Mouse (Mus musculus) thymus, postnatal 4 days (tissue): ENCODE measurements at regions not wholly inside any gene's neighbourhood (a gene's known extent, or its start where the extent isn't known, plus 50 kb on each side); places are given as distances from the start of the nearest gene placed in this dataset.

Experiments
- DNase-seq: peaks from one replicate; pipeline ENCODE4 v3.0.0; 2021

- no peak for DNase-seq
Observed at GRCm38 (mm10) chr13:35214219-35214618, 187.3 kb upstream of the Eci2 start.

GRCm38 (mm10) chr13:35226142-35226829 is 199.4 kb upstream of the Eci2 start:
- no peak for DNase-seq

- DNase-seq: no peak
Observed at GRCm38 (mm10) chr13:35226944-35227343, 200.0 kb upstream of the Eci2 start.

GRCm38 (mm10) chr13:35229601-35230000 is 202.7 kb upstream of the Eci2 start:
- DNase-seq: no peak

- no peak for DNase-seq
Observed at GRCm38 (mm10) chr13:35233636-35234035, 206.7 kb upstream of the Eci2 start.

- no peak for DNase-seq
Observed at GRCm38 (mm10) chr13:35241443-35241842, 214.5 kb upstream of the Eci2 start.

- no peak for DNase-seq
Observed at GRCm38 (mm10) chr13:35243946-35244345, 217.1 kb upstream of the Eci2 start.

GRCm38 (mm10) chr13:35257386-35257785 is 230.5 kb upstream of the Eci2 start:
- no peak for DNase-seq

GRCm38 (mm10) chr13:35258720-35259119 is 231.8 kb upstream of the Eci2 start:
- no peak for DNase-seq

- no peak for DNase-seq
Observed at GRCm38 (mm10) chr13:35283959-35284358, 257.1 kb upstream of the Eci2 start.

- no peak for DNase-seq
Observed at GRCm38 (mm10) chr13:35302088-35302487, 275.2 kb upstream of the Eci2 start.

GRCm38 (mm10) chr13:35316772-35317171 is 289.9 kb upstream of the Eci2 start:
- DNase-seq: no peak

GRCm38 (mm10) chr13:35326682-35327242 is 299.9 kb upstream of the Eci2 start:
- DNase-seq: no peak

- DNase-seq: no peak
Observed at GRCm38 (mm10) chr13:35328320-35328719, 301.4 kb upstream of the Eci2 start.

- no peak for DNase-seq
Observed at GRCm38 (mm10) chr13:35330926-35331325, 304.0 kb upstream of the Eci2 start.

- DNase-seq: no peak
Observed at GRCm38 (mm10) chr13:35345507-35346129, 314.0 kb upstream of the Cdyl start.

- DNase-seq: no peak
Observed at GRCm38 (mm10) chr13:35348283-35348682, 311.4 kb upstream of the Cdyl start.

GRCm38 (mm10) chr13:35359345-35359744 is 300.3 kb upstream of the Cdyl start:
- no peak for DNase-seq

- DNase-seq: no peak
Observed at GRCm38 (mm10) chr13:35377487-35377886, 282.1 kb upstream of the Cdyl start.

- no peak for DNase-seq
Observed at GRCm38 (mm10) chr13:35379500-35379899, 280.1 kb upstream of the Cdyl start.

GRCm38 (mm10) chr13:35380224-35381009 is 279.2 kb upstream of the Cdyl start:
- DNase-seq: no peak

GRCm38 (mm10) chr13:35381641-35382040 is 278.0 kb upstream of the Cdyl start:
- no peak for DNase-seq

- DNase-seq: no peak
Observed at GRCm38 (mm10) chr13:35383000-35383623, 276.5 kb upstream of the Cdyl start.
